In genomic region chr8:57489896-57490295, GRCm38 (mm10) we compare ENCODE assay signal across 25 mouse cellular contexts. TPM values are rescaled to one million over a fixed set of nuclear protein-coding genes. Genes with fewer than 3 reads are reported as not detected.
DNase-seq lines count a peak whose midpoint lies in the region; ATAC-seq lines count a peak whose summit lies in the region.
"Had no signal": no experiment of that assay in that cellular context is flagged by ENCODE, and none has a peak within 500 bp of the region (broad histone marks: within the 10 kb centered on the region; RNA-seq: fewer than 3 reads in every experiment).

No protein-coding gene starts in this region.

- no peak for ATAC-seq in midbrain, embryonic 11.5 days (ENCODE audit: low FRiP score)
- ATAC-seq in forebrain, embryonic 13.5 days = no peak
- ATAC-seq: forebrain, postnatal 0 days had no signal

- H3K4me1 ChIP-seq in midbrain, embryonic 11.5 days (ENCODE audit: control insufficient read depth, insufficient read depth, low read length) = peaks cover 7% of the 10 kb centered on the region
- H3K4me1 ChIP-seq in midbrain, embryonic 10.5 days = peaks cover 13% of the 10 kb centered on the region
- peaks cover 15% of the 10 kb centered on the region for H3K4me1 ChIP-seq in forebrain, embryonic 13.5 days

- H3K27me3 ChIP-seq in midbrain, embryonic 11.5 days (ENCODE audit: control insufficient read depth, insufficient read depth, low read length) = no peaks in the 10 kb centered on the region
- no peaks in the 10 kb centered on the region for H3K27me3 ChIP-seq in midbrain, embryonic 10.5 days (ENCODE audit: low read depth, poor library complexity, severe bottlenecking)
- no peaks in the 10 kb centered on the region for H3K27me3 ChIP-seq in forebrain, embryonic 13.5 days
- H3K27me3 ChIP-seq: embryonic facial prominence, embryonic 15.5 days; hindbrain, embryonic 13.5 days; megakaryocyte, embryonic 14.5 days had no signal

- H3K9ac ChIP-seq in midbrain, embryonic 11.5 days (ENCODE audit: low read length) = no peak overlapping the region
- H3K9ac ChIP-seq in forebrain, embryonic 13.5 days = no peak overlapping the region
- H3K9ac ChIP-seq: embryonic facial prominence, embryonic 15.5 days; forebrain, postnatal 0 days; hindbrain, embryonic 13.5 days had no signal

- no peak overlapping the region for H3K4me3 ChIP-seq in midbrain, embryonic 11.5 days (ENCODE audit: low read depth, low read length)
- no peak overlapping the region for H3K4me3 ChIP-seq in midbrain, embryonic 10.5 days
- H3K4me3 ChIP-seq in forebrain, embryonic 13.5 days = no peak overlapping the region
- H3K4me3 ChIP-seq: embryonic facial prominence, embryonic 15.5 days; hindbrain, embryonic 13.5 days; limb, embryonic 10.5 days had no signal

- no peak overlapping the region for H3K4me2 ChIP-seq in midbrain, embryonic 11.5 days
- H3K4me2 ChIP-seq in forebrain, embryonic 13.5 days = no peak overlapping the region
- H3K4me2 ChIP-seq: embryonic facial prominence, embryonic 15.5 days; heart, embryonic 11.5 days; hindbrain, embryonic 13.5 days had no signal

- no peaks in the 10 kb centered on the region for H3K9me3 ChIP-seq in midbrain, embryonic 11.5 days (ENCODE audit: control insufficient read depth, low read length)
- no peaks in the 10 kb centered on the region for H3K9me3 ChIP-seq in midbrain, embryonic 10.5 days (replicated peaks)
- no peaks in the 10 kb centered on the region for H3K9me3 ChIP-seq in forebrain, embryonic 13.5 days (replicated peaks)
- H3K9me3 ChIP-seq: embryonic facial prominence, embryonic 15.5 days; hindbrain, embryonic 13.5 days; limb, embryonic 10.5 days; megakaryocyte, embryonic 14.5 days had no signal

- DNase-seq in midbrain, embryonic 11.5 days (ENCODE audit: low spot score, missing footprints) = peak; percentile 60
- no peak for DNase-seq in midbrain, embryonic 10.5 days (ENCODE audit: low spot score)
- peak; percentile 97 for DNase-seq in ZHBTc4 (ENCODE audit: low read depth, low spot score)
- DNase-seq in kidney, postnatal 36 days = peak; percentile 52 to 72
- no peak for DNase-seq in adrenal gland, postnatal 36 days
- no peak for DNase-seq in heart, adult 8-10 months (ENCODE audit: low spot score)
- DNase-seq: adrenal gland, postnatal 10 days; cerebellum, adult 9-11 months; forebrain, postnatal 0 days; heart, postnatal 14 days; layer of hippocampus, adult 9-11 months; lung, adult 2 months; right cerebral cortex, postnatal 14 days; thymus, postnatal 25 days had no signal

- no peak overlapping the region for H3K27ac ChIP-seq in midbrain, embryonic 11.5 days (ENCODE audit: low read depth, low read length)
- no peak overlapping the region for H3K27ac ChIP-seq in midbrain, embryonic 10.5 days (replicated peaks)
- H3K27ac ChIP-seq in forebrain, embryonic 13.5 days = no peak overlapping the region
- H3K27ac ChIP-seq: embryonic facial prominence, embryonic 15.5 days; hindbrain, embryonic 13.5 days; kidney, postnatal 0 days; limb, embryonic 10.5 days had no signal

- no peaks in the 10 kb centered on the region for H3K36me3 ChIP-seq in midbrain, embryonic 11.5 days (ENCODE audit: control insufficient read depth, insufficient read depth, low read length)
- H3K36me3 ChIP-seq in midbrain, embryonic 10.5 days = peaks cover 6% of the 10 kb centered on the region; the same call in 1 of the 2 replicates
- H3K36me3 ChIP-seq in forebrain, embryonic 13.5 days (ENCODE audit: poor library complexity, severe bottlenecking) = no peaks in the 10 kb centered on the region
- H3K36me3 ChIP-seq: embryonic facial prominence, embryonic 15.5 days; hindbrain, embryonic 13.5 days had no signal

RNA-seq across cellular contexts. Expression of gene Sap30, which starts 2.2 kb away (rescaled TPM):
- polyA plus RNA-seq in midbrain, embryonic 11.5 days (2014; fragmentation: Nextera tagmentation; extraction: Ambion mirVana) = 119 and 123 TPM in 2 replicates
- 78.9 and 86.9 TPM in 2 replicates for polyA plus RNA-seq in midbrain, embryonic 10.5 days (2016; fragmentation: Nextera tagmentation; extraction: Ambion mirVana)
- 96.4 and 106 TPM in 2 replicates for polyA plus RNA-seq in forebrain, embryonic 13.5 days (2015; fragmentation: Nextera tagmentation; extraction: Ambion mirVana)
- 10 to 100 TPM; 11.2 to 12.4 TPM for total RNA-seq in adrenal gland, postnatal 36 days (2021)
- total RNA-seq in heart, adult 8-10 months (2022) = 10 to 100 TPM; 13.2 to 15.6 (median 14.3) TPM

RNA-seq across cellular contexts. Expression of gene Hmgb2, which starts 21.8 kb away (rescaled TPM):
- 628 and 641 TPM in 2 replicates for polyA plus RNA-seq in midbrain, embryonic 11.5 days (2014; fragmentation: Nextera tagmentation; extraction: Ambion mirVana)
- 599 and 633 TPM in 2 replicates for polyA plus RNA-seq in midbrain, embryonic 10.5 days (2016; fragmentation: Nextera tagmentation; extraction: Ambion mirVana)
- 482 and 552 TPM in 2 replicates for polyA plus RNA-seq in forebrain, embryonic 13.5 days (2015; fragmentation: Nextera tagmentation; extraction: Ambion mirVana)
- 10 to 100 TPM; 15.0 to 24.7 TPM for total RNA-seq in adrenal gland, postnatal 36 days (2021)
- 10 to 100 TPM; 14.2 to 17.3 (median 14.8) TPM for total RNA-seq in heart, adult 8-10 months (2022)

RNA-seq across cellular contexts. Expression of gene Scrg1, which starts 34.2 kb away (rescaled TPM):
- polyA plus RNA-seq in midbrain, embryonic 11.5 days (2014; fragmentation: Nextera tagmentation; extraction: Ambion mirVana) = 0.27 TPM in 1 of 2 replicates, not detected in the other
- 0.35 TPM in 1 of 2 replicates, not detected in the other for polyA plus RNA-seq in midbrain, embryonic 10.5 days (2016; fragmentation: Nextera tagmentation; extraction: Ambion mirVana)
- polyA plus RNA-seq in forebrain, embryonic 13.5 days (2015; fragmentation: Nextera tagmentation; extraction: Ambion mirVana) = 0.89 and 0.92 TPM in 2 replicates
- total RNA-seq in adrenal gland, postnatal 36 days (2021) = under 1 TPM in 1 of 2 experiments, not detected in 1; 0.46 TPM
- total RNA-seq in heart, adult 8-10 months (2022) = not detected
- total RNA-seq: gastrocnemius, adult 18-20 months; liver, adult 2 months; MEL had no signal
- polyA plus RNA-seq: kidney, postnatal 0 days; limb, embryonic 10.5 days; liver, adult 2 months; testis, adult 2 months had no signal

Comparison
In these comparisons a context has a peak if more than half of its experiments do, and no peak if none do; other contexts are left out.
1. DNase-seq: peak in midbrain, embryonic 11.5 days (single experiment), ZHBTc4 (single experiment) and kidney, postnatal 36 days (2 of 2); none in midbrain, embryonic 10.5 days (single experiment), adrenal gland, postnatal 36 days (0 of 2) and heart, adult 8-10 months (single experiment).